Mouse (Mus musculus) adrenal gland, postnatal 36 days (tissue): Measurements from ENCODE around the gene Tigd4. TPM values are rescaled to one million over a fixed set of nuclear protein-coding genes. Genes with fewer than 3 reads are reported as not detected.
"Not testable (repeated sequence)": the region's sequence is repeated elsewhere in the genome, so short reads cannot be mapped to it uniquely, and the experiment has no call there.

ENCODE experiments used
- DNase-seq, 2 experiments: peaks; one replicate each; pipeline ENCODE4 v3.0.0; 2021; ENCODE audit warnings: mixed read lengths in 1 of 2
- long read RNA-seq, 2 experiments: library from polyadenylated mRNA; stranded (forward); transcript quantifications; one replicate each; pipeline ENCODE4 v2.0.0; 2021; ENCODE audit warnings: borderline sequencing depth in 2 of 2
- total RNA-seq, 2 experiments: library from RNA; stranded (reverse); gene quantifications; 2 replicates each; pipeline ENCODE4 v1.2.3; 2021

The Tigd4 gene
- total RNA-seq = not detected
- long read RNA-seq, experiment 1 = 0 reads
- long read RNA-seq, experiment 2 = 0 reads

DNA sequence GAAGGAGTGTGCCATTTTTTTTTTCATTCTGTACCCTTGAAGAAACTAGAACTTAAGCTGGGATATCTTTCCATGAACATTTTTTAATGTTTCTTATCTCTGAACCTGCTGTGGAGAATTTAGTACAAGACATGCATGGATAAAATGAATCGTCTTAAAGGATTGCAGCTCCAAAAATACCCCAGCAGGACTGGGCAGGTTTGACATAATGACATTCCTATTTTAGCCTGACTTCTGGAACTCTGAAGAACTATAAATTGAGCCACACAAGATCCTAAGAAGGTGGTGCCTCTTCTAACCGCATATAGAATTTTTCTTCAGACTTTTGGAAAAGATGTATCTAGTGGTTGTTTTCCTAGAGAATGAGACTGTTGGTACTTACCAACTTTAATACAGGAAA lies at the start of gene Tigd4:
TSS of gene Tigd4 (plus strand) at position 301 of the 400 bp plus-strand sequence.
- no peak for DNase-seq

GRCm38 (mm10) chr3:84547177-84547576 lies 46.2 kb upstream of the Tigd4 start:
- no peak for DNase-seq

GRCm38 (mm10) chr3:84555780-84556179 lies 37.6 kb upstream of the Tigd4 start:
- DNase-seq = no peak

DNA sequence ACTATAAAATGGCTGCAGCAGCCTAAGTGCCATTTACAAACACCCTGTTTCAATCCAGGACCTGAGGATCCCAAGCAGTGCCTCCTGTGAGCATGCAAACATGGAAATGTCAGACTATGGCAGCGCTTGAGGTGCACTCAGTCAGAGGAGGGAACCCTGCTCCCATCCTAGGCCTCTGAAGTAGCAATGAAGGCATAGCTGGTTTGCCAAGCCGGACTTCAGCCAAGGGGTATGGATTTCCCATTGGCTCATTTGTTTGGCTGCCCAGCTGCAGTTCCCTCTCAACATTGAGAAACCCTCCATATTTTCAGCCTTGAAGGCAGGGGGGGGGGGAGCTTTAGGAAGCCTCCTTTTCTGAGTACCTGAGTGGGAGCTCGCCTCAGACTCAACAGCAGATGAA lies 35.1 kb upstream of the Tigd4 start:
- peak in 1 of 2 experiments; percentile 21 for DNase-seq

- DNase-seq = not testable (repeated sequence)
Measured at GRCm38 (mm10) chr3:84562911-84563310, 30.5 kb upstream of the Tigd4 start.

GRCm38 (mm10) chr3:84563415-84563814 lies 30.0 kb upstream of the Tigd4 start:
- no peak for DNase-seq

DNA sequence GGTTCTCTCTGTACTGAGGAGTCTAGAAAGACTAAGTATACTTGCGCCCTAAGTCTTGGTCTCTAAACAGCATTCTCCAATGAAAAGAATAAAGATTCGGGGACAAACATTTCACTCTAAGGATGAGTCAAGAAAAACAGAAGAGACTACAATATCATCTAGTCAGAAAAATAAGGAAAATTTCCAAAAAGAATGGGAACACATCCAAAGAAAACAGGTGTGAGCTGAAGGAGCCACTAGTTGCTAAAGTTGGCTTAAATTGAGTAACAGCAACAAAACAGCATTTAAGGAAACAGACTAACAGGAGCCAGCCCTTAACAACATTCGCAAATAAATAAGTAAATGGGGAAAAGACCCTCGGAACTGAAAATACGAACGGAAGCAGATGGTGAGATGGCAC lies 24.8 kb upstream of the Tigd4 start:
- no peak for DNase-seq

DNA sequence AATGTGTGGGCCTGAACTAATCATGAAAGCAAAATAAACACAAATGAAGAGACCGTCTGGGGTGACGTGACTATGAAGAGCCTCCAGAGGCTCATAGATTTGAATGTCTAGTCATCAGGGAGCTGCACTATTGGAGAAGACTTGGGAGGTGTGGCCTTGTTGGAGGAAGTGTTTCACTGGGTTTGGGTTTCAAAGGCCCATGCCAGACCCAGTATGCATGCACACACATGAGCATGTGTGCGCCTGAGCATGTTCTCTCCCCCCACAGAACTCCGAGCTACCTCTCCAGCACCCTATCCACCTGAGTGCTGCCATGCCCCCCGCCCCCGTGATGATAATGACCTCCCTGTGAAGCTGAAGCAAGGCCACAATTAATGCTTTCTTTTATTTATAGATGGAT lies 23.8 kb upstream of the Tigd4 start:
- DNase-seq = no peak

DNA sequence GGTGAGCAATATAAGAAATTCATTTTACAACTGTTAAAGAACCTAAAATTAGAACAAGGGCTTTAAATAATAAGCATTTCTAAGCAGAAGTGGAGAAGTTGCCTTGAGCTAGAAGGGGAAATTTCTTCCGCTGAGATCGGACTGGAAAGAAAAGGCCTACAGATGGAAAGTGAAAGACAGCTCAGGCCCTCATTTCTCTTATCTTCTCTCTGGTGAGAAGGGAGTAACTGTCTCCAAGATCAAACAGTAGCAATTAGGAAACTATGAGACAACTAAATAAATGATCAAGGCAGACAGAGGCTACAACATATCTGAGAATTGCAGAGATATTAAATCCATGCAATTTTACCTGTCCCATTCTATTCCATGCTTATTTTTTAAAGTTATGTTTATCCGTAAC lies 22.9 kb upstream of the Tigd4 start:
- no peak for DNase-seq

DNA sequence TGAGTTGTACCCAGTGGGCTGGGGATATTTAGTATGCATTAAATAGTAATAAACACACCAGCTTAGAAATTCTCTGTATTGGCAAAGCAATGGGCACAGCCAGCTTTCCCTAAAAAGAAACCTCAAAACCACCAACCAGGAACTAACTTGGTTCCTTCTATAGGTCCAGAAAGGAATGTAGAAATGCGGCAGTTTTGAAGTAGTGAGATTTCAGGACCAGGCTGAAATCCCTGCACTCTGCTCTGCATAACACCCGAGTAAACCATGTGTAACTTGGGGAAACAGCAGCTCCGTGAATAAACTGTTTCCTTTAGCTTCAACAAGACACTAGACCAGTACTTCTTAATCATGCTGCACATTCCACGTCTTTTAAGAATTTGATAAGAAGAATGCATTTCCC lies 12.7 kb upstream of the Tigd4 start:
- no peak for DNase-seq

DNA sequence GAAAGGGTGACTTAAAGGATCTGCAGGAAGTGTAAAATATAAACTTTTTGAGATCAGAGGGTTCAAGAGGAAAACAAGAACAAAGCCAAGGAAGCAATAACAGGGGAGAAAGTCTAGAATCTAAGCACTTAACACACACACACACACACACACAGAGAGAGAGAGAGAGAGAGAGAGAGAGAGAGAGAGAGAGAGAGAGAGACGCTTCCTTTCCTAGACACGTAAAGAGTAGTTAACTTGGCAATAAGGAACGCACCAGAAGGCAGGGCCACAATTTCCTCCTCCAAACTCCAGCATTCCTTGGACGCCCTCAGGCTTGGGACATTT lies 11.7 kb upstream of the Tigd4 start:
- DNase-seq = no peak

- peak; percentile 99 for DNase-seq
Measured at GRCm38 (mm10) chr3:84582023-84582912, 11.1 kb upstream of the Tigd4 start, which contains the start of gene Arfip1. TSS of gene Arfip1 (minus strand) at chr3:84582625.

DNA sequence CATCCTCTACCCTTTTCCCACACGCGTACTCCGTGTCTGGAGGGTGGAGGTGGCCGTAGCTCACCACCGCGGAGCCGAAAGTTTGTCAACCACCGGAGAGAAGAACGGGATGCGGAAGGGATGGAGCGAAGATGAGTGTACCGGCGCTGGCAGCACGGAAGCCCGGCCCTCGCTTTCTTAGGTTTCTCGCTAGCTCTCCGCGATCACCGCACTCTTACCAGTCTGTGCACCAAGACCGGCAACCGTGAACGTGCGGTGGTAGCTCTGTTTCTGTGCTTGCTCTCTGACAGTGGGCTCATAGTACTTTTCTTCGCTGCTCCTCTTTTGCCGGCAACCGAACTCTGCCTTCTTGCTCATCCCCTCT lies 10.5 kb upstream of the Tigd4 start:
- DNase-seq = no peak

DNA sequence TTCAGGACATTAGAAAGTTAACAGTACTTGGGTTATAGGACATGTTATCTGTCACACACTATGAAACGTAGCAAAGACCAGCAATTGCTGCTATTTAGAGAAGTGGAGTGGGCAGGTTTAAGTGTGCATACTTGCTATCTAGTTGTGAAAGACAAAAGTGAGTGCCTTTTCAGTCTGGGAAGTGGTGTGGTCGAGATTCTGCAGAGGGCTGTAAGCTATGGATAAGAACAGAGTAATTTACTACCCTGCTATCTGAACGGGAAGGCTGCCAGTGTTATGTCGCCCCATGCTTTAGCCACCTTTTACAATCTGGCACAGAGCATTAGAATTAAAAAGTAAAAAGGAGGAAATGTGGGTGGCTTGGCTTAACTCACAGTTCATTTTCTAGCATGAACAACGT lies 6.6 kb upstream of the Tigd4 start:
- DNase-seq = no peak

- no peak for DNase-seq
Measured at GRCm38 (mm10) chr3:84594894-84595676, 1.7 kb downstream of the Tigd4 start.

DNA sequence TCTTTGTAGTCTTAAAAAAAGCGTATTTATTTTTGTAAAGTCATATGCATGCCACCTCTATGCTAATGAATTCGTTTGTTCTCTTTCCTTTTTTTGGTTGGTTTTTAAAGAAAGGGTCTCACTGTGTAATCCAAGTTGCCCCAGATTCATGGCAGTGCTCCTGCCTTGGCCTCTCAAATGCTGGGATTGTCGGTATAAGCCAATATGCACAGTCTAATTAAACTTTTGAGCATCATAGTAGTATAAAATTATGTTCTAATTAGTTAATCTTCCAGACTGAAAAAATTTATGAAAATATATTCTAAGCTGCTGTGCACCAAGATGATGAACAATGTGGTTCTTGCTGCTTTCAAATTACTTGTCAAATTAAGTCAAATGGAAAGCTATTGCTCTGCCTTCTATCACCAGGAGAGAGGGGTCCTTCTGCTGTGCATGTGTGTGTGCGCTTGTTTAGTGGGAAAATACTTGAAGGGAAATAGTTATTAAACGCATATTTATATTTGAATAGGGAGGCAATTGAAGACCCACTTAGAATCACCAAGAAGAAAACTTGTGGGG lies 2.4 kb downstream of the Tigd4 start:
- no peak for DNase-seq

GRCm38 (mm10) chr3:84597996-84598734 lies 4.8 kb downstream of the Tigd4 start:
- DNase-seq = no peak

GRCm38 (mm10) chr3:84598756-84599155 lies 5.4 kb downstream of the Tigd4 start:
- DNase-seq = no peak

- no peak for DNase-seq
Measured at GRCm38 (mm10) chr3:84601870-84602495, 8.6 kb downstream of the Tigd4 start.

DNA sequence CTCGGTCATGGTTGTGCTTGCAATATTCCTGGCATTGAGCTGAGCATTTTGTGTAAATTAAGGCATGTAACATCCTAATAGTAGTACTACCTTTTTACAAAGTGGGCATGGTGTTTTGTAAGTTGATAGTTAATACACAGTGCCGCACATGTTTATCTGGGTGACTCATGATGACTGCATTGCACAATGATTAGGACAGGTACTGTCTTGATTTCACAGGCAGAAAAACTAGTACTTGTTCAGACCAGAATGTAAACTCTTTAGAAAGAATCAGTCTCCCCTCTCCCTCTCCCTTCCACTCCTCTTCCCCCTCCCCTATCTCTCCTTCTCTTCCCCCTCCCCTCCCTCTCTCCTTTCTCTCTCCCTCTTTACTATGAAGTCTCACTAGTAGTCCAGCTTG lies 9.4 kb downstream of the Tigd4 start:
- no peak for DNase-seq

- no peak for DNase-seq
Measured at GRCm38 (mm10) chr3:84603212-84603611, 9.8 kb downstream of the Tigd4 start.

DNA sequence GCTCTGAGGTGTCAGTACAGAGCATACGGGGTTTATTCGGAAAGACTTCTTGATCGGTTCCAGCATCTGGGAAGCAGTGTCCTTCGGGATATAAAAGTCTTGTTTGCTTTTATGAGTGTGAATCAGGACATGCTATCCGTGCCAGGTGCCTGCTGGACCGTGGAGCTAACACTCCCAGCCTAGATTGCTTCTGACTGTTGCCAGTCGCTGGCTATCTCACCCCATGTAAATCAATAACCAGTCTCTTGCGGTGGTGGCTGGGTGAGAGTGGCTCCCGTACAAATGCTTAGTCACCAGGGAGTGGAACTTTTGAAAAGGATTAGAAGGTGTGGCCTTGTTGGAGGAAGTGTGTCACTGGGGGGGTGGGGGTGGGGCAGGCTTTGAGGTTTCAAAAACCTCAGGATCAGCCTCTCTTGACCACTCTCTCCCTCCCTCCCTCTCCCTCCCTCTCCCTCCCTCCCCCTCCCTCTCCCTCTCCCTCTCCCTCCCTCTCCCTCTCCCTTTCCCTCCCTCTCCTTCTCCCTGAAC lies 16.9 kb downstream of the Tigd4 start:
- no peak for DNase-seq
